Mouse (Mus musculus): ENCODE results near the gene Tns4.

The Tns4 gene

DNA sequence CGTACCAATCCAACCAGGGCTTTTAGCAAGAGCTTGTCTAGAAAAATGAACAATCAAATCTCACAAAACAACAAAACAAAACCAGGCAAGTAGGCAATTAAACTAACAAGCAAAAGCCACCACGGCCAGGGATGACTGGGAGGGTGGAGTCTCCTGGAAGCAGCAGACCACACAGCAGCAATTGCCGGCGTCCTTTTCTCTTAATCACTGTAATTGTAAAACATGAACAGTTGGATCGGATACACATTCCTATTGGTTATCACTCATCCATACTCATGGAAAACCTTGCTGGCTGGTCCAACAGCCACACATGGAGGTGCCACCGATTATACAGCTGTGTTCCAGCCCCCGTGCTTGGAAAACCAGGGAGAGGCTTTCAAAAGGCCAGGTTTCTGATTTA lies 28.8 kb upstream of the Tns4 start:
- DNase-seq, result no peak

DNA sequence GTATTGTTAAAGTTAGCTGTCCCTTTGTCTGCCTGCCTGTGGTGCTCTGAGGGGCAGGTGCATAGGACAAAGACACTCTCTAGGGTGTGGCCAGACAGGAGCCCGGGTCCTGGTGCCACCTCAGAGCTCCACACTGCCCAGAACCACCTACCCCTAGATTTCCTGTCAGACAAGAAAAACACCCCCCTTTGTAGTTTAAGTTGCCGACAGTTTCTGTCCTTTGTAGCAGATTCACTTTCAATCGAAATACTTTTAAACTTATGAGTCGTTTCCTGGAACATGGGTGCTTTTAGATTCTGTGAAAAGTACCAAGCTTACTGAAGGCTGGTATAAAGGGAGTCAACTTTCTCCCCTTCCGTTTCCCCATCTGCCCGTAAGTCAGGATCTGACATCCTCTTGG lies 26.8 kb upstream of the Tns4 start:
- no peak for DNase-seq

- DNase-seq, result no peak
Observed at GRCm38 (mm10) chr11:99113111-99113510, 24.0 kb upstream of the Tns4 start.

DNA sequence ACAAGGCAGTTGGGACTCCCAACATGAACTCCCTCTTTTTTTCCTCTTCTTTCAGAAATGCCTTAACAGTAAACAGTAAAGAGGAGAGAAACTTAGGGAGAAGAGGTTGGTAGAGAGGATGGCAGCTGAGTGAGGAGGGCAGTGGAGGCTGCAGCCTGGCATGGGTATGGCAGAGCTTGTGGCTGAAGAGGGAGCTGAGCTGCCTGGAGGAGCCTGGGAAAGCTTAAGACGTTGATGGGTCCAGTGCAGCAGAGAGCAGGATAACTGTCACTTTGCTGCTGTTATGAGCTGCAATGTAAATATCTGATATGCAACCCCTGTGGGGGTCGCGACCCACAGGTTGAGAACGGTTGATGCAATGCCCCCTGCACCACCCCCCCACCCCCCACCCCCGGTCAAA lies 23.6 kb upstream of the Tns4 start:
- no peak for DNase-seq

DNA sequence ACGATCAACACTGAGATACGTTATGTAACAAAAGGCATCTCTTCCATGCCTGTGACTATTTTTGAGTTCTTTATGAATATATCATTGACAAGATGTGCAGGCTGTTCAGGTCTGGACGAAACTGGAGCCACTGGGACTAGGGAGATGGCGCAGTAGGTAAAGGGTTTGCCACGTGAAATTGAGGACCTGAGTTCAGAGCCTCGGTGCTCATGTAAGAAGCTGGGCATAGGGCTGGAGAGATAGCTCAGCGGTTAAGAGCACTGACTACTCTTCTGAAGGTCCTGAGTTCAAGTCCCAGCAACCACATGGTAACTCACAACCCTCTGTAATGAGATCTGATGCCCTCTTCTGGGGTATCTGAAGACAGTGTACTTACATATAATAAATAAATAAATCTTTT lies 22.5 kb upstream of the Tns4 start:
- no peak for DNase-seq

- peak in 1 of 2 experiments; percentile 63 for DNase-seq
Observed at GRCm38 (mm10) chr11:99111155-99111554, 22.0 kb upstream of the Tns4 start.

DNA sequence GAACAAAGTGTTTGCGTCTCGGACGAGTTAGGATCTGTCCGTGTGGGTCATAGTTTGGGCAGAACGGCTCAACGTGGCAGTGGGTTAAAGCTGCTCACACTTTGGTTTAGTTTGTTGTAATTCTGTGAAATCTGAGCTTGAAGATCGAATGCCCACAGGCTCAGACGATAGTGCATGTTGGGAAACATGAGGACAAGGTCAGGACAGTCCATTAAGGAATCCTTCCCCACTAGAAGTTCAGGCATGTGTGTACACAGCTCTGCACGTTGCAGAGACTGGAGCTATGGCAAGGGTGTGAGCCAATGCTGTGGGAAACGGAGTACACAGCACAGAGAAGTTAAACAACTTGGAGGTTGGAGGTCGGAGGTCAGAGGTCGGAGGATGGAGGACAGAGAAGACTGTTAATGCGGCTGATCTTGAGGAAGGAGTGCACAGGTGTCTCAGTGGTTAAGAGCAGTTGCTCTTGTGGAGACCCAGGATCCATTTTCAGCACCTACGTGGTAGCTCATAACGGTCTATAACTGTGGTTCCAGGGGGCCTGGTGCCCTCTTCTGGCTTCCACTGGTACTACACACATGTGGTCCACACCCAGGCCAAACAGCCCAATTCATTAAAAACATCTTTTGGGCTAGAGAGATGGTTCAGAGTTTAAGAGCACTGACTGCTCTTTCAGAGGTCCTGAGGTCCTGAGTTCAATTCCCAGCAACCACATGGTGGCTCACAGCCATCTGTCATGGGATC lies 21.4 kb upstream of the Tns4 start:
- no peak for DNase-seq

DNA sequence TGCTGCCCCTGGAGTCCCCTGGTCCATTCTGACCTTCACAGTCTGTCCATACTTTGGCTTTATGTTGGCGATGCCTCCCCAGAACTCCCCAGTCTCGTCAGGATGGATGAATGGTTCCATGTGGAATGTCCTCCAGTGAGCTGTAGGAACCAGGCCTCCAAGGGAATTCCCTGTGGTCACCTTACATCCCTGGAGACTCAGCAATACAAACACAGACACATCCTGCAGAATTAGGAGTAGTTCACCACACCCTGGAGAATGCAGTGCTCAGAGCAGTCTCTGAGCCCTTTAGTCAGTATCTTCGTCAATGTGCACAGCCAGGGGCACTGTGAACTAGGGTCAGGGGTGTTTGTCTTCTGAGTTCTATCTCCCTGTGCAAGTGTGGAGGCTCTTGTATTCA lies 19.2 kb upstream of the Tns4 start:
- no peak for DNase-seq

DNA sequence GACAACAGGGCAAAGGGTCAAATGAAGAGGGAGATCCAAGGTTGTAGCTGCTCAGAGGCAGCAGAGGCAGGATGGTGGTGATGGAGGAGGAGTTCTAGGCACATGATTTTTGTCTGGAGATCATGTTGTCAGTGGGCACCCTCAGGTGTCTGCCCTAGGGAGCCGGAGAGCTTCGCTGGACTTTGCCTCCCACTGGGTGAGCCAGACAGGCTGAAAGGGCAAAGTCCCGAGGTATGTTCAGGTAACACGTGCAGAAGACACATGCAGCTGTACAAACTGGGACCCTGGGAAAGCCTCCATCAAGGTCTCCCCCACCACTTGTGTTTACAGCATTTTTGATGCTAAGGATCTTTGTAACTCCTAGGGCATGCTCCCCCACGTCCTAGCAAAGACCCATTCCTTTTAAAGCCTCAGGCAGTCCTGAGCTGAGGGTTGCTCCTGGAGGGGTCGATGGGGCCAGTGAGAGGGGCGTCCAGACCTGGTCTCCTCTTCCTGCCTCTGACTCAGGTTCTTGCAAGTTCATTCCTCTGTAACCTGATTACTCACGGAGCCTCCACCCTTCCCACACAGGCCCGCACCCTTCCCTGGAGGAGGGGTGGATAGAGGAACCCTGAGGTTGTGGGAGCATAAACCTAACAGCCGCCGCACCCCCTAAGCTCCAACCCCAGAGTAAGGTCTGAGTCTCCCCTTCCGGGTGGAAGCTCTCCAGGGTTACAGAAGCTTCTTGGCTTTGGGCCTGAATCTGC lies 17.0 kb upstream of the Tns4 start:
- no peak for DNase-seq

DNA sequence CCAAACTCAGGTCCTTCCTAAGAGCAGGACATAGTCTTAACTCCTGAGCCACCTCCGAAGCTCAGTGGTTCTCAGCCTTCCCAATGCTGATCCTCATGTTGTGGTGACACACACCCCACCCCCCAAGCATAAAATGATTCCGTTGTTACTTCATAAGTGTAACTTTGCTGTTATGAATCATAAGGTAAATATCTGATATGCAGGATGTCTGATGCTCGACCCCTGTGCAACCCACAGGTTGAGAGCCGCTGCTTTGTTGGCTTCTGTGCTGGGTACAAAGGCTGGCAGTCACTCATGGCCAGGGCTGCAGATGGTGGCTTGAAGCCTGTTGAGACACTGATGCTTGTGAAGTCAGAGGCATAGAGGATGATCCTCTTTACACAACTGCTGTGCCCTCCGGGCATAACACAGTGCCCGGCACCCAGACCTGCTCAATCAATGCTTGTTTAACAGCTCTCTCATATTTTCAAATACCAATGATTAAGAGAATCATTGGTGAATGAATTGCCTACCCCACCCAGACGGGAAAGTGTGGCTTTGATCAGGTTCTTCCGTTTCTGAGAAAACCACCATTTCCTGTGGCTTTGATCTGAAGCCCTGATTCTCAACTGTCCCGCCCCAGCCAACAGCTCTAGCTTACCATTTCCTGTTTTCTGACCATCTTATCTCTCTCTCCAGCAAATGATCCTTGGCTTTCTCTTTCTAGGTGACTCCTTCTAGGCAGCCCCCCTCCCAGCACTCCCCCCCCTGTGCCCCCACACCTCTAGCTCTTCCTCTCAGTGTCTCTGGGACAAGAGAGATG lies 15.7 kb upstream of the Tns4 start:
- peak in 1 of 2 experiments; percentile 49 for DNase-seq

GRCm38 (mm10) chr11:99102575-99103270 lies 13.6 kb upstream of the Tns4 start:
- no peak for DNase-seq

DNA sequence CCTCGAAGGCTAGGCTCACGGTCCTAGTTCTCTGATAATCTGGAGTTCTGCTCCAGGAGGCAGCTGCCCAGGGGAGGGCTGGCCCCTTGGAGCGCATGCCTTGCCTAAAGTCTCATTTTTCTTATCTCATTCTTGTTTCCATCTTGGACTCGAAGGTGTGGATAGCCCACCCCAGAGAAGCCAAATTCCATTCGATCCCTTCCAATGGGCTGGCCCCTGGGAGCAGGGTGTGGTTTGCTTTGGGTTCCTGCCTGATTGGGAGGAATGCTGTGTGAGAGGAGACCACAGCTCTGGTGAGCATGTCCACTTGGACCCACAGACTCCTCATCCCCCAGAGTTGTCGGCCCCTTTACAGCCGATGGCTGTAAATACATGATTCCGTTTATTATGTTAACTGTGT lies 12.6 kb upstream of the Tns4 start:
- no peak for DNase-seq

DNA sequence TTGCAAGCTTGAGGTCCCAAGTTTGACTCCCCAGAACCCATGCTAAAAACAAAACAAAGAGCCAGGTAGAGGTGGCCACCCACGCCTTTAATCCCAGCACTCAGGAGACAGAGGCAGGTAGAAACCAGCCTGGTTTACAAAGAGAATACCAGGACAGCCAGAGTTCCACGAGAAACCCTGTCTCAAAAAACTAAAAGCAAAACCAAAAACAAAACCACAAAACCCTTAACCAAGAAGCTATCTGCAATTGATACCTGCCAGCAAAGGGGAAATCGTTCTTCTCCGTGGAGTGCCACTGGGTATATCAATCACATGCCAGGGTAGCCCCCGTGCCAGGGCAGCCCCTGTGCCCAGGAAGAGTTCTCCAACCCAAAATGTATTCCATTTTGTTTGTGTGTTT lies 11.1 kb upstream of the Tns4 start:
- DNase-seq, result no peak

DNA sequence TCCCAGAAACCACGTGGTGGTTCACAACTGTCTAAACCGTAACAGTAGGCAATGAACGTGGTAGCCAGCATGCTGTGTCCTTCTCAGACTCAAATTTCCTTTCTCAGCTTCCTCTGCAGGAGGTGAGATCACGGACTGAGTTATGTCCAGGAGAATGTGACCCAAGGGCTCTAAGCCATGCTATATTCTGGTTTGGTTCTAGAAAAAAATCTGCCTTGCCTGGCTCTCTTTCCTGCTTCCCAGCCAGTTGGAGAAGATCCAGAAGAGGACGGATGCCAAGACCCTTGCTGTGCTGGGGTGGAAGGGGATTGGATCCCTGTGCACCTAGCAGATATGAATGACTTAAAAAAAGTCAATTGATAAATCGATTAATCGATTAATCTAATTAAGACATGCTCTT lies 10.4 kb upstream of the Tns4 start:
- no peak for DNase-seq

DNA sequence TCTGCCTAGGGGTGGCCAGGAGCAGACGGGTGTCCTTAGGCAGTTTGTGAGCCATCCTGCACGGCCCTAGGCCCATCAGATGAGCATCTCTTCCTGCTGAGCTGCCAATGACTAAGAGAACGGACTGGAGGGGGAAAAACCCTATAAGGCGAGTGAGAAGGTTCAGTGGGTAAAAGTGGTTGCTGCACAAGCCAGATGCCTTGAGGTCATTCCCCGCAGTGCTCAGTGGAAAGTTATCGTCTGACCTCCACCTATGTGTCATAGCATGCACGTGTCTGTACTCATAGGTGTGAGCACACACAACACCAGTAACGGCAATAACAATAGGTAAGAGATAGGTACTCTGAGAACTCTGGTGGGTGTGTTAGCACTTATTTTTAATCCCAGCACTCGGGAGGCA lies 9.8 kb upstream of the Tns4 start:
- no peak for DNase-seq

DNA sequence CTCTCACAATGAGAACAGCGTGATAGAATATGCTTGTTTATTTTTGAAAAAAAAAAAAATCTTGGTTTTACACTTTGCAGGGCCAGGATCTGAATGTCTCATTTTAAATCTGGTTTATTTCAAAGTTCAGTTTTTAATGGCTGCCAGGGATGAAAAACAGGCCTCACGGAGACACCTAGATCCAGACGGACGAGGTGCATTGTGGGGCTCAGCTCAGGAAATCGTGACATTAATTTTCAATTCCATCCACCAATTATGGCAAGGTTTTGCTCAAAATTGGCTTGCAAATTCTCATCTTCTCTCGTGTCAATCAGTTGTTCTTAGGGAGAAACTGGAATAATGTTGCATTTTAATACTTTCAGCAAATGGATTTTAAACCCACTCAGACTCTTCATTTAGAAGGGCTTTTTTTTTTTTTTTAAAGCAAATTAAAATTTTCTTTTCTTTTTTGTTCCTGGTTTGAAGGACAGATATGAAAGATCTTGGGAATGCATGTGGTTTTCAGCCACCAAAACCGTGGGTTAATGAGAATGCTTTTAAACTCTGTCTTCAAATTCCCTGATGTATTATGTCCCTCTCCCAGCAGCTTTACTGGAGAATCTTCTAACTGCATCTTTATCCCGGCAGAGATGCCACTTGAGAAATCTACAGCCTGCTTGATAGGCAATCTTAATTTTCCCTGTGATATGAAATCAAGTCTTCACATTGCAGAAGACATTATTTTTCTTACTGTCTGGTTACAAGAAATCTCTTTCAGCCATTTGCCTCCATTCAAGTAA lies 8.1 kb upstream of the Tns4 start:
- no peak for DNase-seq

GRCm38 (mm10) chr11:99096417-99096816 lies 7.3 kb upstream of the Tns4 start:
- DNase-seq, result no peak

- DNase-seq, result no peak
Observed at GRCm38 (mm10) chr11:99095759-99096158, 6.7 kb upstream of the Tns4 start.

GRCm38 (mm10) chr11:99094911-99095676 lies 6.0 kb upstream of the Tns4 start:
- no peak for DNase-seq

GRCm38 (mm10) chr11:99093740-99094139 lies 4.6 kb upstream of the Tns4 start:
- DNase-seq, result no peak

DNA sequence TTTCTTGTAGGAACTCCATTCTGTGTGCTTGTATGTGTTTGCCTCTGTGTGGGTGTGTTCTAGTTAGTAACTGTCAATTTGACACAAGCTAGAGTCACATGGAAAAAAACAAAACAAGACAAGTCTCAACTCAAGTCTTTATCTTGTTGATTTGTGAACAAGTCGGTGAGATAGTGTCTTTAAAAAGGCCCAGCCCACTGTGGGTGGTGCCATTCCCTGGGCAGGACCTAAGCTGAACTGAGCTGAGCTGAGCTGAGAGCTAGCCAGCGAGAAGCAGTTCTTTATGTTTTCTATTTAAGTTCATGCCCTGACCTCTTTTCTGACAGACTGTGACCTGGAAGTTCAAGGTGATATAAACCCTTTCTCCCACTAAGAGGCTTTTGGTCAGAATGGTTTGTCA lies 2.6 kb upstream of the Tns4 start:
- DNase-seq, result no peak

GRCm38 (mm10) chr11:99090391-99090790 lies 1.3 kb upstream of the Tns4 start:
- DNase-seq, result no peak

All from thymus, adult 18-20 months (tissue).